Comparison of ENCODE assay signal across 27 mouse cellular contexts in the genomic region with DNA sequence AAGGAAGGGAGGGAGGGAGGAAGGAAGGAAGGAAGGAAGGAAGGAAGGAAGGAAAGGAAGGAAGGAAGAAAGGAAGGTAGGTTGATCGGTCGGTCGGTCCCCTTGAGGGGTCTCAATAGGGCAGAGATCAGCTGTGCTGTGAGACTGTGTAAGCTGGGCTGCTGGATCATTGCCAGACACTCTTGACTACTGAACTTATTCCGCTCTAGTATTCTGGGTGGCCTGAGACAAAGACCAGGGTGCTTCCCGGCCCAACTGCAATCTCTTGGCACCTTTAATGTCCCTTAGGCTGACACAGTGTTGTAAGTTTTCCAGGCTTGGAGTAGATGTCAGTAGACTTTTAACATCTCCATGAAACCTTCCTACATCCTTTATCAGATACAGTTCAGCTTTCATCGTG. TPM values are rescaled to one million over a fixed set of nuclear protein-coding genes. Genes with fewer than 3 reads are reported as not detected.
DNase-seq lines count a peak whose midpoint lies in the region; ATAC-seq lines count a peak whose summit lies in the region.
"Had no signal": no experiment of that assay in that cellular context is flagged by ENCODE, and none has a peak within 500 bp of the region (broad histone marks: within the 10 kb centered on the region; RNA-seq: fewer than 3 reads in every experiment).

No protein-coding gene starts in this region.

- no peak for ATAC-seq in kidney, embryonic 16.5 days (ENCODE audit: low FRiP score, low TSS enrichment)
- ATAC-seq: activated CD4-positive, CD25-positive, alpha-beta regulatory T cell, adult 4 months; CD4-positive, CD25-positive, alpha-beta regulatory T cell, adult 4 months; forebrain, embryonic 13.5 days; forebrain, embryonic 15.5 days; Patski had no signal

- peaks cover 76% of the 10 kb centered on the region for H3K36me3 ChIP-seq in kidney, embryonic 16.5 days (ENCODE audit: insufficient read depth, low read length)

- peak; percentile 83 for DNase-seq in heart, adult 11 months
- DNase-seq in heart, adult 9 months (ENCODE audit: low spot score in 2 of 2): no peak
- peak; percentile 39 for DNase-seq in kidney, postnatal 10 days
- peak; percentile 14 to 43 for DNase-seq in kidney, postnatal 4 days
- no peak for DNase-seq in kidney, adult 11 months
- DNase-seq: adrenal gland, adult 8-10 months; adrenal gland, postnatal 14 days; adrenal gland, postnatal 36 days; B cell, adult 2 months; cerebellum, adult 11-12 months; cerebellum, adult 2 months; cerebellum, adult 9-10 months; cerebellum, postnatal 10 days; cerebellum, postnatal 25 days had no signal

- H3K27ac ChIP-seq in kidney, embryonic 16.5 days (ENCODE audit: low read length): no peak overlapping the region
- H3K27ac ChIP-seq: embryonic facial prominence, embryonic 10.5 days; embryonic facial prominence, embryonic 12.5 days; forebrain, embryonic 13.5 days; forebrain, embryonic 15.5 days had no signal

- no peak overlapping the region for H3K4me2 ChIP-seq in kidney, embryonic 16.5 days (replicated peaks; ENCODE audit: low read depth, low read length)
- H3K4me2 ChIP-seq: embryonic facial prominence, embryonic 12.5 days; forebrain, embryonic 13.5 days; forebrain, embryonic 15.5 days had no signal

- no peak overlapping the region for H3K4me3 ChIP-seq in kidney, embryonic 16.5 days (ENCODE audit: low read length)
- H3K4me3 ChIP-seq: embryonic facial prominence, embryonic 10.5 days; embryonic facial prominence, embryonic 12.5 days; forebrain, embryonic 13.5 days; forebrain, embryonic 15.5 days had no signal

- H3K9ac ChIP-seq in kidney, embryonic 16.5 days (replicated peaks; ENCODE audit: low read length): no peak overlapping the region
- H3K9ac ChIP-seq: embryonic facial prominence, embryonic 12.5 days; forebrain, embryonic 13.5 days; forebrain, embryonic 15.5 days had no signal

- no peaks in the 10 kb centered on the region for H3K4me1 ChIP-seq in kidney, embryonic 16.5 days (ENCODE audit: insufficient read depth, low read length)
- H3K4me1 ChIP-seq: embryonic facial prominence, embryonic 10.5 days; embryonic facial prominence, embryonic 12.5 days; forebrain, embryonic 13.5 days; forebrain, embryonic 15.5 days had no signal

- H3K27me3 ChIP-seq in kidney, embryonic 16.5 days (ENCODE audit: insufficient read depth, low read length): no peaks in the 10 kb centered on the region
- H3K27me3 ChIP-seq: CH12.LX; embryonic facial prominence, embryonic 12.5 days; forebrain, embryonic 13.5 days; forebrain, embryonic 15.5 days; Patski had no signal

- 82% methylated on average over 6 of the region's 6 CpGs for WGBS in kidney, embryonic 16.5 days

- H3K9me3 ChIP-seq in kidney, embryonic 16.5 days (ENCODE audit: low read length): no peaks in the 10 kb centered on the region
- H3K9me3 ChIP-seq: embryonic facial prominence, embryonic 10.5 days; embryonic facial prominence, embryonic 12.5 days; forebrain, embryonic 13.5 days; forebrain, embryonic 15.5 days; G1E had no signal

RNA-seq across cellular contexts. Expression of gene 2510002D24Rik, which starts 7.3 kb away (rescaled TPM):
- polyA plus RNA-seq in kidney, embryonic 16.5 days (2015; fragmentation: Nextera tagmentation; extraction: Ambion mirVana): 50.5 and 51.9 TPM in 2 replicates

RNA-seq across cellular contexts. Expression of gene Gm28539, which starts 7.3 kb away (rescaled TPM):
- polyA plus RNA-seq in kidney, embryonic 16.5 days (2015; fragmentation: Nextera tagmentation; extraction: Ambion mirVana): not detected in 2 replicates
- polyA plus RNA-seq: activated CD4-positive, CD25-positive, alpha-beta regulatory T cell, adult 4 months; CD4-positive, CD25-positive, alpha-beta regulatory T cell, adult 4 months; cortical plate, adult 2 months; embryonic facial prominence, embryonic 10.5 days; embryonic facial prominence, embryonic 12.5 days; embryonic facial prominence, embryonic 14.5 days; forebrain, embryonic 11.5 days; forebrain, embryonic 13.5 days; forebrain, embryonic 15.5 days; G1E had no signal

RNA-seq across cellular contexts. Expression of gene Cdc45, which starts 17.3 kb away (rescaled TPM):
- 52.1 and 53.1 TPM in 2 replicates for polyA plus RNA-seq in kidney, embryonic 16.5 days (2015; fragmentation: Nextera tagmentation; extraction: Ambion mirVana)

RNA-seq across cellular contexts. Expression of gene Ufd1, which starts 17.5 kb away (rescaled TPM):
- 83.0 and 89.8 TPM in 2 replicates for polyA plus RNA-seq in kidney, embryonic 16.5 days (2015; fragmentation: Nextera tagmentation; extraction: Ambion mirVana)

RNA-seq across cellular contexts. Expression of gene Mrpl40, which starts 47.6 kb away (rescaled TPM):
- polyA plus RNA-seq in kidney, embryonic 16.5 days (2015; fragmentation: Nextera tagmentation; extraction: Ambion mirVana): 99.2 and 99.9 TPM in 2 replicates

Comparison
In these comparisons a context has a peak if more than half of its experiments do, and no peak if none do; other contexts are left out.
1. DNase-seq: peak in heart, adult 11 months (single experiment), kidney, postnatal 10 days (single experiment) and kidney, postnatal 4 days (2 of 2); none in heart, adult 9 months (0 of 2) and kidney, adult 11 months (single experiment).